Mouse (Mus musculus): ENCODE results near the gene Pak1.

DNA sequence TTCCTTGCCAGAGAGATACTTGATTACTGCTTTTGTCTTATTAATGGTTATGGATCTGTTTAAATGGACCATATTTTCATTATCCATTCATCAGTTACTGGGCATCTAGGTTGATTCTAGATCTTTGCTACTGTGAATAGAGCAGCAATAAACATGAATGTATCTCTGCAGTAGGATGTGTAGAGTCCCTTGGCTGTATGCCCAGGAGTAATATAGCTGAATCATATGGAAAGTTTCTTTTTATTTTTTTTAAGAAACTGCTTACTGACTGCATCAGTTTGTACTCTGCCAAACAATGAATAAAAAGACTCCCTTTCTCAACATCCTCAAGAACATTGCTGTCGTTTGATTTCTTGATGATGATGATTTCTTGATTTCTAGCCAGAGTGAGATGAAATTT, 137.5 kb downstream of the Pak1 start:
- no peak for TF ChIP-seq GATA1 (IDR thresholded peaks at IDR 0.05; ENCODE audit: borderline replicate concordance, low read length)
- TF ChIP-seq FLI1 (IDR thresholded peaks at IDR 0.05; ENCODE audit: low read length) = no peak
